Mouse (Mus musculus): ENCODE data around the gene Apex2.

The Apex2 gene

DNA sequence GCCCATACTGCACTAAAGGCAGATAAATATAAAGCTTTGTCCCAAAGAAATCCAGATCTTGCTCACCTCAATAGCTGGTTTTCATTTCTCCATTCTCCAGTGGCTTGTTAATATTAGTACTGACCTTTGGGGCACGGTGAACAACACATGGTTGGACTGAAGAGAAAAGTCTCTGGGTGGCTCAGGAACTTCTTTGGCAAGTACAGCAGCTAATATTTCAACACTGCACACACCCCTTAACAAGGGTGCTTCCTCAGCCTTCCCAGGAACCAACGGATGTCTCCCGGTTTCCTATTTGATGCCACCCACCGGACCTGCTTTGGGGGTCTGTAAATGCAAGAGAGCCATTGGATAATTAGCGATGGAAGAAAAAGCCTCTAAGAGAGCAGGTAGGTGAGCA lies at the start of gene Apex2:
TSS of gene Apex2 (minus strand) at position 173 of the 400 bp plus-strand sequence.
- no peak for DNase-seq (ENCODE audit: inconsistent ontology term)

DNA sequence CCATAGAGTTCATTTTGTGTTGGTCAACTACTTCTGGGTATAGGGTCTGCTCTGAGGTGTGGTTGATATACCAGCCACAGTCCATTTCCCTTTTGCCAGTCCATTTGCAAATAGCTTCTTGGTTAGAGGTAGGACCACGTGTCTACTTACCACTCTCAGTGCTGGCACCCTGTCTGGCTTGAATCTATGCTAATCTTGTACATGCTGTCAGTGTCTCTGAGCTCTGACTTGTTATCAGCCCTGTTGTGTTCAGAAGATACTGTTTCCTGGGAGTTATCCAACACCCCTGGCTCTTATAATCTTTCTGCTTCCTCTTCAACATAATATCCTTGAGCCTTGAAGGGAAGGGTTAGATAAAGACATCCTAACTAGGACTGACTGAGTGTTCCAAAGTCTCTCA lies 46.8 kb upstream of the Apex2 start:
- no peak for DNase-seq (ENCODE audit: inconsistent ontology term)

DNA sequence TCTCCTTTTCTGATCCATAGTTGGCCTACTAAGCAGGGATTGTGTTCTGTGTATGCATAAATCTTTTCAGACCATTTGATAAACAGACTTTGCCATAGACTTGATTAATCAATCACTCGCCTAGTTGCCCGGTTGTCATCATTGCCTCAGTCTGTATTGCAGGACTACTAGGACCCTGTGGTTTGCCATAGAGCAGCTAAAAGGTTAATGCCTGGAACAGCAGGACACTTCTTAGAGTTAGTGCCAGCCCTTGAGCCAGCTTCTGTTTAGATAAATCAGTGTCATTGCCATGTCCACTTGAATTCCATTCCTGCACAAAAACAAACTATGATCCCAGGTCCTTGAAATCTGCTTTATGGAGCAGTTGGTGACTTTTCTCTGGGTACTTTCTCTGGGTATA lies 9.2 kb upstream of the Apex2 start:
- no peak for DNase-seq (ENCODE audit: inconsistent ontology term)

DNA sequence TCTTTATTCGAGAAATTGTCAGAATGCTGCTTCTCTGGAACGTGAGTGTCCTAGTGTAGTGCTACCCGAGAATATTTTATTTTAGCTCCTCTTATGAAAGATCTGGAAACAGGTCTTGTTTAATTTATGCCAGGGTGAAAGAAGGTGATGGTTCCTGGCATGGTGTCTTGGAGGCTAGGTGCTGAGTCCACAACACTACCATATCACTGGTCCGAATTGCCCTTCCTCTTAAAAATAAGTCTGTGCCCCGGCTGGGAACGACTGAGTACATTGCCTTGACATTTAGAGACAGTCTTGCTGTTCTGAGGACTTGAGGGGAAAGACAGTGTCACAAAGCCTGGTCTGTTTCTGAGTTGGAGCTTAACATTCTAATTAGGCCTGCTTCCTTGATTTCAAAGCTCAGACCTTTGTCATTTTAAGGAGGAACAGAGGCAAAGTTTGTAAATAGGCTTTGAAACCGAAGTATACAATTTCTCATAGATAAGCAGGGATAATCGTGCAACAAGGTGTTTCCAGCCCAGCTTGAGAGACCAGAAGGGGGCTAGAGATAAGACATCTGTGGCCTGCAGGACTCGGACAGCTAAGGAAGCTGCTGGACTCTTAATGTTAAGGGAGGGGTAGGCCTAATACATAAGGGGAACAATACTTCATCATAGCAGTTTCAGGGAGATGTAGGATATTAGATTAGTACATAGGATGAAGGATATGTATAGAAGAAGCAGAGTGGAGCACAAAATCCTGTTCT lies 5.5 kb upstream of the Apex2 start:
- DNase-seq (ENCODE audit: inconsistent ontology term): no peak

DNA sequence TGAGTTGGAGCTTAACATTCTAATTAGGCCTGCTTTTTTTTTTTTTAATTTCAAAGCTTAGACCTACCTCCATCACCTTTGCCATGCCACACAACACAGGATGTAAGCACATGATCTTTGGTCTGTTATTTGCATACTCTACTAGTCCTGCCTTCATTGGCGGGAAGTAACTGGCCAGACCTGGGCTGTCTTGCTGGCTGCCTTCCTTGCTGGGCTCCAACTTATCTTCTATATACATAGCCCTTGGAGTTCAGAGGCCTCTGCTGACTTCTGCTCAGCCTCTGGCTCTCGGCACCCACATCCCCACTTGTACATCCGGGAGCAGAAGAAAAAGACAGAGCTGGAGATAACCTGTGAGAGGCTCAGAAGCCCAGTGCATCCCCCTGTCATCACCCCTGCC lies 4.5 kb upstream of the Apex2 start:
- no peak for DNase-seq (ENCODE audit: inconsistent ontology term)

DNA sequence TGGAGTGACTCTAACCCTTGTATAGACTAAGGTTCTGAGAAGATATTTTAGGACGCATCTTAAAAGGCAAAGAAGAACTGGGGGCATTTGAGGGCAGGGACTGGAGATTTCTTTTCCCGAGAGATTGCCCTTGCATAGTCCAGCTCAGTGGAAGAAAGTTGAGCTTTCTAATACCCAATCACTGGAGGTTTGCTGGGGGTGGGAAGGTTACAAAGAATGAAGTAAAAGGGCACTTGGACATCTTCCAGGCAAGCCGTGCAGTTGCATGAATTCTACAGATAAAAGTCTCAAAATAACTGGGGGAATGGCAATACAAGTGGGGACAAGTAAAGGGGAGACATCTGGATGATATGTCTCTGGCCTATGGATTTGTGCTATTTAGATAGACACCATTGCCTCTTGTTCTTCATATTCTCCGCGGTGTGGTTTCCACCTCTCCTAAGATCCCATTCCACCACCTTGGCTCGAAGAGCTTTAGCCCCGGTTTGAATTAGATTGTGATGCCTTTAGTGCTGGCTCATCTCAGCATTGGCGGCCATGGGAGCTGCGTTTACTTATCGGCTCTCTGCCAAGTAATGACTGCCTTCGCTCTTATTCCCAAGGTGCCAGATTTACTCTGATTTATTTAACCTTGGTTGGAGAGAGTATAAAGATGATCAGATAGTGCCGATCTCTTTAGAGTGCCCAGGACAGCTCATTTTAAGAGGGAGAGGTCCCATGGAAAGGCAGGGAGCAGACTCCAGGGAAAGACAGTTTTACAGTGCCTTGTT lies 3.8 kb upstream of the Apex2 start:
- no peak for DNase-seq (ENCODE audit: inconsistent ontology term)

DNA sequence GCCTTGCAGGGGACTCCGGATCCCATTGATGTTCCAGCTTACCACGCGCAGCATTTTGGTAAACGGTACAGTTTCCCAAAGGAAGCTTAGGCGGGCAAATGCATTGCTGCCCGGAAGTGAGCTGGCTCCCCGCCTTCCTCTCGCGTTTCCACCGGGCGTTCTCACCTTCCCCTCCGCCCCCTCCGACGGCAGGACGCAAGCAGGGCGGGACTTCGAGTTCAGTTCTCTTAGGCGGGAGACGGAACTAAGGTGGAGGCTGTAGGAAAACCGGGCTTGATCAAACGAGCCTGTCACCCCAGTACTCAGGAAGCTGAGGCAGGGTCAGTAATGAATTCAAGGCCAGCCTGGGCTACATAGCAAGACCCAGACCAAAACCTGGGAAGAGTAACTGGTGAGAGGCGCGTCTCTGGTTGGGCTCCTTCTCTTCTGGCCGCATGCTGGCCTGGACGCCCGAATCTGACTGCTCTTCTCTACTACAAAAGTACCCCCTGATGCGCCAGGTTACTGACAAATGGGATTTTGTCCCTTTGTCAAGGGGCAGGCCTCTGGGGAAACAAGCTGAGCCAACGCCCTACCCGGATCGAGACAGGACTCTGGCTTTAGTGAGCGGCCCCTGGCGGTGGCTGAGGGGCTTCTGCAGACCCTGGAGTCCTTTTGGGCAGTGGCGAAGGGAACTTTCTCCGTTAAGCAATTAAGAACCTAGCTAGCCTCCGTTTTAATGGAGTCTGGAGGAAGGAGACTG lies 1.5 kb downstream of the Apex2 start, which contains the start of gene Pfkfb1:
TSS of gene Pfkfb1 (plus strand) at position 207 of the 742 bp plus-strand sequence.
- peak; percentile 87 for DNase-seq (ENCODE audit: inconsistent ontology term)

DNA sequence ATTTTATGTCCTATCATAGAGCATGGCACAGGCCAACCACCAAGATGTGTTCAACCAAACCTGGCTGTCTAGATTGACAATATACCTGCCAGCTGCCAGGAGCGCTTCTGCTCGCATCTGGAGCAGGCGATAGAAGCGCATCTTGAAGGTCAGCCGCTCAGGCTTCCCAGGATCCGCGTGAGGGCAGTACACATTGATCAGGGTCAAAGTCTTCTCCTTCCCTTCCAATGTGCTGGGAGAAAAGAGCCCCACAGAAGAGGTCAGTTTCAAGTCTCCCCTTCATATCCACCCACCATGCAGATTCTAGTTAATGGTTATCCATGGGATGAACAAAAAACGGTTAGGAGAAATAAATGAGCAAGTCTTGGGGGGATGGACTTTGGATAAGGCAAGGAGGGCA lies 4.6 kb downstream of the Apex2 start:
- DNase-seq (ENCODE audit: inconsistent ontology term): no peak

DNA sequence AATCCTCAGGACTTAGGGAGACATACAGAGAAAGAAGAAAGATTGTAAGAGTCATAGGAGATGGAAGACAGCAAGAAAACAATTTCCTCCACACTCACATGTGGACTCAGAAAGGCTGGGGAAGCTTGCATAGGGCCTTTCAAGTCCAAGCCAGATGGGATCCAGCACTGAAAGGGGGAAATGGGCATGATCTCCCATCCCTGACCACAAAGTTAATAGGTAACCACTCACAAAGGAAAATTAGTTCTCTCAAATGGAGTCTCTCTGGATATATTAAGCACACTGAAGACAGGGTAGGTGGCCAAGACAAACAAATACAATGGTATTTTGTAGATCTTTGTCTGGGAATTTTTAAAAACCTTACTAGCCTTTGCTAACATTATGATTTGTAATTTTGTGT lies 7.7 kb downstream of the Apex2 start:
- DNase-seq (ENCODE audit: inconsistent ontology term): no peak

DNA sequence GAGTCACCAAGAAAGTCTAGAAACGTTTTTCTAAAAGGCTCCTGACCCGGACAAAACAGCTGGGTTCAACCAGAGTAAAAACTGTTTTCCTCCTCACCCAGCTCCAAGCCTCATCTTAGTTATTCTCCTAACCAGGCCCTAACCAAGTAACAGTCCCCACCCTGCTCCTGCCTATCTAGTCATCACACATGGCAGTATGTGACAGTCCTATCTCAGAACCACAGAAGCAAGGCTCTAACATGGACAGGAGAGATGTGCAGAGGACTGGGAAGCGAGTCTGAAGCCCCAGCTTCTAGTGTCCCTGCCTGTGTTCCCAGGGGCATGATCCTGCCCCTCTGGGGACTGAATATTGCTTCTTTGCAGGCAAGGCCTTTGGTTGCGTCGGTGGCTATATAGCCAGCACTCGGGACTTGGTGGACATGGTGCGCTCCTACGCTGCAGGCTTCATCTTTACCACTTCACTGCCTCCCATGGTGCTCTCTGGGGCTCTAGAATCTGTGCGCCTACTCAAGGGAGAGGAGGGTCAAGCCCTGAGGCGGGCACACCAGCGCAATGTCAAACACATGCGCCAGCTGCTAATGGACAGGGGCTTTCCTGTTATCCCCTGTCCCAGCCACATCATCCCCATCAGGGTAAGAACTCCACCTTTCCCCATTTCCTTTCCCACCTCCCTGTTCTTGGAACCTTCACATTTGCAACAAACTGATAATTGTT lies 24.9 kb downstream of the Apex2 start:
- no peak for DNase-seq (ENCODE audit: inconsistent ontology term)

DNA sequence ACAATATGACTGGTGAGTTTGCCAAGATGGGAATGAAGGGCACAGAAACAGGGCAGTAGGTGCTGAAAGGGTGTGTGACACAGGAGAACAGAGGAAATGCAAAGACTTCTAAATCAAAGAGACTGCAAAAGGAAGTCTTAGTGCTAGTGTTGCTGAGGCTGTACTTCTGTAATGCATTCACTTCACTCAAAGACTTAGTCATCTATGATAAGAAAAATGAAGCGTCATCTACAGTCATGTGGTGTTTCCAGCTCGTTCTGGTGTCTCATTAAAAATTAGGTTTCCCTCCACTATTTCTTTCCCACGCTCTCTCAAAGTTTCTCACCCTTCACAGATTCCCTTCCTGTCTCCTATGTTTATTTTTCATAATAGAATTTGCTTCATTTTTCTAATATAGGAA lies 35.6 kb downstream of the Apex2 start:
- DNase-seq (ENCODE audit: inconsistent ontology term): no peak

DNA sequence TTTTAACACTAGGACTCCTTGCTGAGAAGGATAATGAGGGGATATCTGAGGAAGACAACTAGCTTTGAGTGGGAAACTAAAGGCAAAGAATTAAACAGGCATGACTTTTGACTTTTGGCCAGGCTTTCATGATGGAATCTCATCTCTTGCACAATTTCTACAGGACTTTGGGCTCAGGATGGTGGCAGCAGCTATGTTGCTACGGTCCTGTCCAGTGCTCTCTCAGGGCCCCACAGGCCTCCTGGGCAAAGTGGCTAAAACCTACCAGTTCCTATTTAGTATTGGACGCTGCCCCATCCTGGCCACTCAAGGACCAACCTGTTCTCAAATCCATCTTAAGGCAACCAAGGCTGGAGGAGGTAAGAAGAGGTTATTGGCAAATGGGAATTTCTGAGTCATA lies 37.7 kb downstream of the Apex2 start:
- no peak for DNase-seq (ENCODE audit: inconsistent ontology term)

DNA sequence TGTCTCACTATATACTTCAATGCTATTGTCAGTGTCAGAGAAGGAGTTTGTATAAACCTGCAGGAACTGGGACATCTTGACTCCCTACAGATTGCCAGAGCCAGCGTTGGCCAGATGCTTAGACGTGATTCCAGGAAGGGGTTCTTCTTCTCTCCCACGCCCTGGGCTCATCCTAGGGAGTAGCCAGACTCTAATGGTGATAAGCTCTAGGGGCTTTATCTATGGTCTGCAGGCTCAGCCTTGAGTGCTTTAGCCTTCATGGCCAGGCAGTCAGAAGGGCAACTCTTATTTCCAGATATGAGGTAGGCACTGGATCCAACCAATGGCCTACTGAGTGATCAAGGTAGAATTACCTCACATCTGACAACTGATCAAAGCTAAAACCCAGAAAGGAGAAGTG lies 40.0 kb downstream of the Apex2 start:
- DNase-seq (ENCODE audit: inconsistent ontology term): no peak

DNA sequence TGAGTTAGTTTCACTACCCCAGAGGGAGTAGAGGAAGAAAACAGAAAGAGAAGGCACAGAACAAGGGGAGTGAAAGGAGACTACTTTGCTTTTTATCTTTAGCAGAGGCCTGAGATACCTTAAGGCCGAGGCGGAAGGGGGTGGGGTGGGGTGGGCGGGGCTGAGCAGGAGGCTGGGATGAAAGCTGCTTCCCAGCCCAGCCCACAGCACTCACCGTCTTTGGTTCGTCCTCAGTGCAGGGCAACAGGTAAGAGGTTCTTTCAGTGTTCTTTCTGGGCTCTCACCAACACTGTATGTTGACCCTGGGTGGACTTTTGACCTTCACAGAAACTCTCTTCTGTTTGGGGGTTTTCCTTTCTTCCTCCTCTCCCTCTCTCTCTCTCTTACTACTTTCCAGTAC lies 42.4 kb downstream of the Apex2 start, which contains the start of gene Alas2:
TSS of gene Alas2 (plus strand) at position 137 of the 400 bp plus-strand sequence.
- no peak for DNase-seq (ENCODE audit: inconsistent ontology term)

DNA sequence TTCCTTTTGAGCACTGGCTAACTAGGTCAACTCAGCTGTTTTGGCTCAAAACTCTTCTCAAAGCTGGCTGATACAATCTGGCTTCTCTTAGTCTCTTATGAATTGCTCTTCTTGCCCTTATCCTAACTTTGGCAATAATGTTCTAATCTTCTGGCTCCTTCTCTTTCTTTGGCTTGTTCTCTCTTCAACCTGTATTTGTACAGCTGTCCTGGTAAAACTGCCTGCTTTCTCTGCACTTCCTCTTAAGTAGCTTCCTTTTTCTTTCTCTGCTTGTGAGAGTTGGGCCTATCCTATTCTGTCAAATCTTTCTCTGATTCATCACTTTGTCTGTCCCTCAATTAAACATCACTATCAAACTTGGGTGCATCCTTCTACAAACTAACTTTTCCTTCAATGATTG lies 48.0 kb downstream of the Apex2 start:
- DNase-seq (ENCODE audit: inconsistent ontology term): no peak

DNA sequence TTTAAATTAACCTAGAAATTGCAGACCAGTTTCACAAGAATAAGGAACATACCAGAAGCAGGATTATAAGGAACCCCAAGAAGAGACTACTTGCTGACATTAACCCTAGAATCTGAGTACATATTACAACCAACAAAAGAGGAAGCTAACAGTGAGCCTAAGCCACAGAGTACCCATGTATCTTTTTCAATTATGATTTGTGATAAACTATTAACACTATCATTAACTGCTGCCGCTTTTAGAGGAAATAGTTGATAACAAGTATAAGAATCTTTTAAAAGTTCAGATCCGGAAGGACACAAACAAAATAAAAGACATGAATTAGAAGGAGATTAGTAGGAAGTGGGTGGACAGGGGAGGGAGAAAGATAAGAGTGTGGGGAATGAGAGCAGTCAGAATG lies 49.6 kb downstream of the Apex2 start:
- DNase-seq (ENCODE audit: inconsistent ontology term): no peak

DNA sequence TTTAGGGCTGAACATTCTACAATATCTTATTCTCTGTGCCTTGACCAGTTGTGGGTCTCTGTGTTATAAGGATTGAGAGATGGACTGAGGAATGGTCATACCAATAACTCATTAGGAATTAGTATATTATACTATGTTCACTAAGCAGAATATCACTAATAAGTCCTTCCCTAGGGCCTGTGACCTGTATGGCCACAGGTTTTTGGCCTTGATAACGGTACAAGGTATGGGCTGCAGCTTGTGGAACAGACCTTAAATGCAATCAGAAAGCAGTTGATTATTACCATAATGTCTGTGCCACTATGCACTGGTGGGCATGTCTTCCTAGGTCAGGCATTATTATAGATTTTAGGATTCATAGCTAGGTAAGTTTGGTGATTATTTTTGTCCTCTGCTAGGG lies 73.2 kb downstream of the Apex2 start:
- DNase-seq (ENCODE audit: inconsistent ontology term): no peak

DNA sequence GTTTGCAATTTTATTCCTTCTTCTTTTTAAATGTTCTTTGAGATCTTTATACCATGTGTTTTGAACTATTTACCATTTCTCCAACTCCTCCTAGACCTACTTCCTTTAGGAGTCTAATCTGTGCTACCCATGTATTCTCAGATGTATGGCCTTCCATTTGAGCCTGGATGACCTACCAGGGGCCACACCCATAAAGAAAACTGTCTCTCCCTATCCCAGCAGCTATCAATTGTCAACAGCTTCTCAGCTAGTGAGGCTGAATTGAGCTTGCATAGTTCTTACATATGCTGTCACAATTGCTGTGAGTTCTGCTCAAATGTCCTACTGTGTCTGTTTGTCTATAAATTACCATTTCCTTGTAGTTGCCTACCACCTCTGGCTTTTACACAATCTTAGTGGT lies 73.7 kb downstream of the Apex2 start:
- DNase-seq (ENCODE audit: inconsistent ontology term): no peak

DNA sequence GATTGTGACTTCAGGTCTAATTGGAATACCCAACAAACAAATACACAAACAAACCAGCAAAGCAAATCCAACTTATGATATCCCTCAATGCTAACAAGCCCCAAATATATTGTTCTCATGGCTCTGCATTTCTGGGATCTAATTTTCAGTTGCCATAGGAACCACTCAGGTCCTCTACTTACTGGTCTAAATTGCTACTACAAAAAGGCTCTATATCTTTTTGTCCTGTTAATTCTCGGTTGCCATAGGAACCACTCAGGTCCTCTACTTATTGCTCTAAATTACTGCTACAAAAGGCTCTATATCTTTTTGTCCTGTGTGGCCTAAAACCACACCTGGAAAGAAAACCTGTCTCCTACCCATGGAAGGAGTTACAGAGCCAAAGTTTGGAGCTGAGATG lies 75.5 kb downstream of the Apex2 start:
- no peak for DNase-seq (ENCODE audit: inconsistent ontology term)

DNA sequence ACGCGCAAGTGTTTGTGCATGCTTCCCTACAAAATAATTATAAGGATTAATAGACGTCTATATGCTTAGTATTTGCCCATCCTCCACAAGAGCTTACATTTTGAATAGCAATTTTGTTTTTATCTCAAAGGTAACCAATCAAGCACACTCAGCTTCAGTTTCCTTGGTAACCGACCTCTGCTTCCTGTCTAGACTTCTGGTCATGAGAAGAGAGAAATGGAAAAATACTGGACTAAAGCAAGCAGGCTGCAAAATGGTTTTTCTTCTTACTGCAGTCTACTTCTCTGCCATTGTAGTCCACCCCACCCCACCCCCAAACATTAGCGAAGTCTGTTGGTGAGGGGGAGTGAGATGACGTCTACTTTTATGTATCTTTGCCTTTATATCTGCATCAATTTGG lies 78.4 kb downstream of the Apex2 start:
- no peak for DNase-seq (ENCODE audit: inconsistent ontology term)

DNA sequence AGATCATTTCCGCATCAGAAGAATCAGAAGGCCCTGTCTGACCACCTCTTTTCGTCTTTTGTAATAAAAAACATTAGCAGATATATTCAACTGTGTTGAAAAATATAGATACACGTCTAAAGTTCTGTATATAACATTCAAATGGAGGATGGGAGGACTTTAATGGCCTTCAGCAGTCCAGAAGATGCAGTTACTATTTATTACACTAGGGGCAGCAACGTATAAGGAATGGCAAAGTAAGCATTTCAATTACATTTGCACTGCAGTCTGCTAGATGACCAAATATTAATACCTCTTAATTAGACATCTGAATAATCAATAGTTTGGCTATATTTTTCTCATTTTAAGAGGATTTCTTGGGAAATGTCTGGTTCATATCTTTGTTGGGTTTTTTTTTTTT lies 79.0 kb downstream of the Apex2 start:
- DNase-seq (ENCODE audit: inconsistent ontology term): peak; percentile 6

DNA sequence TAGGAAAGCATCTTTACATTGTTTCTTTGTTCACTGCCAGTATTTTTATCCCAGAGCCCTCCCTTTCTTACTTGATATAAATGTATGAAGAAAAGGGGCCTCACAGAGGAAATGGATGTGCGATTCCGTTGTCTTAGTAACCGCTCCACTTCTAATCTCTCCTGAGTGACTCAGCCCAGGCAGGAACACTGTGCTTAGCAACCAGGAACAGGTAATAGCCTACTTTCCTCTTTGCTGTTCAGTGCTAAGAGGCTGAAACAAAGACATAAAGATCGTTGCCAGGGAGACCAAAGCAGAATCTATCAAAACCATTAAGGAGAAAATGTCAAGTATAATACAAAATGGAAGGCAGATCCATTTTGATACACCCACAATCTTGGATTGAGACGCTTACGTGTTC lies 81.0 kb downstream of the Apex2 start:
- no peak for DNase-seq (ENCODE audit: inconsistent ontology term)
